Mouse (Mus musculus) midbrain, embryonic 14.5 days (tissue): ENCODE data around the gene Psmd9. TPM values are rescaled to one million over a fixed set of nuclear protein-coding genes. Genes with fewer than 3 reads are reported as not detected.
A peak's percentile ranks its signal among the peaks of the same experiment; 100 is the strongest.

ENCODE experiments used
- ATAC-seq: fragments of 200-750 bp; cut with Nextera tagmentation; 2 replicates; pipeline ENCODE4 v1.8.0; 2017; ENCODE audit warnings: moderate number of reproducible peaks, moderate library complexity; ENCODE audit not compliant: low FRiP score, low TSS enrichment
- DNase-seq: peaks from one replicate; pipeline ENCODE4 v3.0.0-alpha.2; 2015
- H3K27ac ChIP-seq: fragments of 300-500 bp; sonication (generic); replicated peaks from 2 replicates; pipeline ENCODE4 v1.5.1; 2014; ENCODE audit warnings: mild to moderate bottlenecking, low read depth, low read length, moderate library complexity
- H3K27me3 ChIP-seq: fragments of 300-500 bp; sonication (generic); 2 replicates; pipeline ENCODE4 v1.6.1; 2014; ENCODE audit warnings: low read length, control low read depth, mixed read lengths; ENCODE audit not compliant: control insufficient read depth, insufficient read depth
- H3K36me3 ChIP-seq: fragments of 300-500 bp; sonication (generic); 2 replicates; pipeline ENCODE4 v1.6.1; 2014; ENCODE audit warnings: low read length, control low read depth; ENCODE audit not compliant: control insufficient read depth, insufficient read depth
- H3K4me1 ChIP-seq: fragments of 300-500 bp; sonication (generic); 2 replicates; pipeline ENCODE4 v1.6.1; 2014; ENCODE audit warnings: mild to moderate bottlenecking, antibody characterized with exemption, low read length, control low read depth; ENCODE audit not compliant: control insufficient read depth, insufficient read depth
- H3K4me2 ChIP-seq: fragments of 300-500 bp; sonication (generic); 2 replicates; pipeline ENCODE4 v1.6.1; 2014; ENCODE audit warnings: mild to moderate bottlenecking, low read length, moderate library complexity
- H3K4me3 ChIP-seq: fragments of 300-500 bp; sonication (generic); replicated peaks from 2 replicates; pipeline ENCODE4 v1.5.1; 2014; ENCODE audit warnings: low read depth, low read length
- H3K9ac ChIP-seq: fragments of 300-500 bp; sonication (generic); replicated peaks from 2 replicates; pipeline ENCODE4 v1.6.1; 2014; ENCODE audit warnings: mild to moderate bottlenecking, low read length, moderate library complexity
- H3K9me3 ChIP-seq: fragments of 300-500 bp; sonication (generic); 2 replicates; pipeline ENCODE4 v1.6.1; 2016; ENCODE audit warnings: low read length, control low read depth, mixed read lengths; ENCODE audit not compliant: control insufficient read depth
- WGBS: fragments of 180-500 bp; shearing (Covaris S2); extraction: QIAGEN DNeasy Blood & Tissue Kit; methylation state at CpG from one replicate; pipeline ENCODE4 v1.1.7; 2014; 5-methylcytosine and 5-hydroxymethylcytosine counted together
- polyA plus RNA-seq: library from polyadenylated mRNA; unstranded; fragments of >200 nt; fragmentation: Nextera tagmentation; extraction: Ambion mirVana; gene quantifications from 2 replicates; pipeline ENCODE4 v1.2.1, GENCODE M21; 2014

The Psmd9 gene
- polyA plus RNA-seq, 1 experiment from 2014 or later: 51.3 TPM

DNA sequence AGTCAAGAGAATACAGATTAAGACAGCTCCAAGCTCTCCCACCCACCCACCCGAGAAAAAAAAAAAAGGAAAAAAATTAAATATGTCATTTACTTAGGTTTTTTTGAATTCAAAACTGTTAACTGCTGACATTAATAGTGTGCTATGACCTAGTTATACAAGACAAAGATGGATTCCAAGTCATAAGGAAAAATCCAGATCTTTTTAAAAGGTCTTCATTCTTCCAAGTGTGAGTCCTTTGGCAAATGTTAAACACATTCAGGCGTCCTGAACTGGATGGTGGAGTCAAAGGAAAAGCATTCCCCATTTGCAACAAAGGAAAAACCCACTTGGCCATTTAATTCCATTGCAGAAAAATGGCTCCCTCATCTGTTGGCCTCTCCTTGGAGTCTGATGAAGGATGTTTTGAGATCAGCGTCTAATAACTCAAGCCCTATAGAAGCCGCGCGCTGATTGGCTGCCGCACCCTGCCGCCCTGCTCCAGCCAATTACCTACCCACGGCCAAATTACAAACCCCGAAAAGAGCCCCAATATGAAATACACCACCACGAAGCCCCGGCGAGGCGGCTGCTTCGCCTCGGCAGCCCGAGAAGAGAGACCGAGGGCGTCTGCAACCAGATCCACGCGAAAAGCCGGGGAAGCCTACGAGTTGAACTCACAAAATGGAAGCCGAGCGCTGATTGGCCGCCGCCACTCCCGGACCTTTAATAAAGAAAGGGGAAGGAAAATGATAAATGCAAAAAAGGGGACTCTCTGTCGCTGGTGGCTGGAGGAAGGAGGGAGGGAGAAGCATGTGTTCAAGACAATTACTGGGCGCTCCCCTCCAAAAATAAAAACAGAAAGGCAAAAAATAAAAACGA lies 28.3 kb upstream of the Psmd9 start:
- H3K36me3 ChIP-seq: peaks cover 19% of the 10 kb centered on the region
- H3K4me3 ChIP-seq: peak overlapping the region; percentile 91
- peak overlapping the region; percentile 100 for H3K9ac ChIP-seq
- ATAC-seq (peak; percentile 67), DNase-seq (peak; percentile 97)
- H3K4me1 ChIP-seq: peaks cover 41% of the 10 kb centered on the region
- H3K27me3 ChIP-seq: no peaks in the 10 kb centered on the region
- H3K9me3 ChIP-seq: no peaks in the 10 kb centered on the region
- peak overlapping the region; percentile 100 for H3K4me2 ChIP-seq
- peak overlapping the region; percentile 100 for H3K27ac ChIP-seq
- 0% methylated on average over 31 of the region's 31 CpGs for WGBS

DNA sequence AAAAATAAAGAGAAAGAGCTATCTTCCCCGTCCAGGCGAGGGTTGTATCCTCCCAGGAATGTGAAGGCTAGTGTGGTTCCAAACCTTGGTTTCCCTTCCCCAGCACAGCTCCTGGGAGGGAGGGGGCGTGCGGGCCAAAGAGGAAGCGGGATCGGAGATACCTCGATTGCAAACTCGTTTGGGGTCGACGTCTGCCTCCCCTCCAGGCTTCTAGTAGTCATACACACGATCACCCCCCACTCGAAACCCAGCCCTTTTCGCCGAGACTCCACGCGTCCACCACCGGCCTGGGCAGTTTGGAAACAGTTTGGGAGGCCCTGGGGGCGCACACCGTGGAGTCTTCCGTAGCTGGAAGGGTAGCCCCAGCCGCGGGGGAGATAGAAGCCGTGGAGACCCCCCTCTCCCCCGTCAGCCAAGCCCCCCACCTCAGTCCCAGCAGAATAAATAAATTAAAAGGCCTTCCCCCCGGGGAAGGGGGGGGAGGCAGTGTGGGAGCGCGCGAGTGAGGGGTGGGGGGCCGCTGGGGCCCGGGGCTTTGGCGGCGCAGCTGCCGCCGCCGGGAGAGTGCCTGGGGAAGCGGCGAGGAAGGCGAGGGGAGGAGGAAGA lies 27.6 kb upstream of the Psmd9 start:
- H3K9me3 ChIP-seq: no peaks in the 10 kb centered on the region
- H3K36me3 ChIP-seq: peaks cover 18% of the 10 kb centered on the region
- peak overlapping the region; percentile 100 for H3K9ac ChIP-seq
- under 1% methylated on average over 35 of the region's 38 CpGs for WGBS
- peak overlapping the region; percentile 100 for H3K27ac ChIP-seq
- H3K4me3 ChIP-seq: peak overlapping the region; percentile 91
- H3K4me1 ChIP-seq: peaks cover 35% of the 10 kb centered on the region
- H3K4me2 ChIP-seq: peak overlapping the region; percentile 100
- ATAC-seq (peak; percentile 25), DNase-seq (peak; percentile 80)
- no peaks in the 10 kb centered on the region for H3K27me3 ChIP-seq

DNA sequence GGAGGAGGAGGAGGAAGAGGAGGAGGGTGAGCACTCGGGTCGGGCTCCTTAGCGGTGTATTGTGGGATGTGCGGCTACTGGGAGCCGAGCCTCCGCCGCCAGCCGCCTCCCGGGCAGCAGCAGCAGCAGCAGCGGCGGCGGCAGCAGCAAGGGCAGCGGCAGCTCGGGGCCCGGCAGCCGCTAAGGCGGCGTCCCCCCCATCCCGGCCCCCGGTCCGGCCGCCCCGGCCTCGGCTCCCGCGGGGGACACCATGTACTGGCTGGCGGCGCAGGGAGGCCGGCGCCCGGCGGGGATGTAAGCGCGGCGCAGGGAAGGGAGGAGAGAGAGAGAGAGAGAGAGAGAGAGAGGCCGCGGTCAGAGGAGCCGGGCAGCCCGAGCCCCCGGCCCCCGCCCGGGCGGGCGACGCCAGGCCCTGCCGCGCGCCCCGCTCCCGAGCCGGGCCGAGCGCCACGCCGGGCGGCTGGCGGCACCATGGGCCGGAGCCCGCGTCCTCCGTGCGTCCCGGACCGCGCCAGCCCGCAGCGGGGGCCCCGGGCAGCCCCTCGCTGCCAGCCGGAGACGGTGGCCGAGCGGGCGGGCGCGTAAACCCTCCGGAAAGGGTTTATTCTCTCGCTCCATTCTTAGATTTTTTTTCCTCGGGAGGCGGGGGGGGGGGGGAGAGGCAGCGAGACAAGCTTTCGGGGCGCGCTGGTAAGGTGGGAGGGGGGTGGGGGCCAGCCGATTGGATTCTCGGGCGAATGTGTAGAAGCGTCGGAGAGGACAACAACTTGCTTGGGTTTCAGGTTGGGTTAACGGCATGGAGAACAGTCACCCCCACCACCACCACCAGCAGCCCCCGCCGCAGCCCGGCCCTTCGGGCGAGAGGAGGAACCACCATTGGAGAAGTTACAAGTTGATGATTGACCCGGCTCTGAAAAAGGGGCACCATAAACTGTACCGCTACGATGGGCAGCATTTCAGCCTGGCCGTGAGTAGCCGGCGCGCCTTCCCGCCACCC lies 26.8 kb upstream of the Psmd9 start, which contains the start of gene Setd1b:
Gene Setd1b, plus strand, starts transcription at position 33 of the 997 bp plus-strand sequence.
- peak; percentile 83 for DNase-seq
- H3K4me3 ChIP-seq: peak within 1 kb of the TSS; percentile 91
- H3K9ac ChIP-seq: peak within 1 kb of the TSS; percentile 100
- WGBS: under 1% methylated on average over 82 of the region's 103 CpGs
- H3K4me1 ChIP-seq: peaks cover 27% of the 10 kb centered on the region
- H3K9me3 ChIP-seq: no peaks in the 10 kb centered on the region
- H3K27me3 ChIP-seq: no peaks in the 10 kb centered on the region
- H3K27ac ChIP-seq: peak within 1 kb of the TSS; percentile 100
- peak within 1 kb of the TSS; percentile 100 for H3K4me2 ChIP-seq
- peak; percentile 35; the same call in 1 of the 2 replicates for ATAC-seq
- peaks cover 18% of the 10 kb centered on the region for H3K36me3 ChIP-seq

DNA sequence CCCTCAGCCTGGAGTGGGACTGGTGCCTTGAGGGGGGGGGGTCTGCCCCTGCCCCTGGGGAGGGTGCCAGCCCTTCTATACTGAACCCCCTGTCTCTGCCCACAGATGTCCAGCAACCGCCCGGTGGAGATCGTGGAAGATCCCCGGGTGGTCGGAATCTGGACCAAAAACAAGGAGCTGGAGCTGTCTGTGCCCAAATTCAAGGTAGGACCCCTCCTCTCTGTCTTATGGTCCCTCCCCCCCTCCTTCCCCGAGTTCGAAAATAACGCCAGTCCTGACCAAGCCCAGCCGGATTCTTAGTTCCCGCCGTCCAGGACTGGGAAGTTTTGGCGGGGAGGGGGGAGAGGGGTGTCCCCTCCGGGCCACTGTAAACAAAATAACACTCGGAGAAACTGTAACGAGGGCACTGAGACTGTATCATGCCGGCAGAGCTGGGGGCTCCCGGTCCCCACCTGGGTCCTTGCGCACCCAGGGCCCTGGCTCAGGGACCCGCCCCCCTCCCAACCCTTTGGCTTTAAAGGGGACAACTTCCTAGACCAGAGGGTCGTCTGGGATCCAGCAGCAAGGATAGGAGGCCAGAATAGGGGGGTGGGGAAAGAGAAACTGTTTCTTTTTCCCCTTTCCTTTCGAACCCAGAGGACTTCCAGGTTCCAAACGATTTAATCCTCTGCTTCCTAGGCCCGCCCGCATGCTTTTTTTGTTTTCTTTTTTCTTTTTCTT lies 25.8 kb upstream of the Psmd9 start:
- ATAC-seq (no peak), DNase-seq (peak; percentile 76)
- Histone ChIP-seq H3K9ac (peak overlapping the region; percentile 100), H3K27me3 (no peaks in the 10 kb centered on the region), H3K4me2 (peak overlapping the region; percentile 100), H3K27ac (peak overlapping the region; percentile 100), H3K9me3 (no peaks in the 10 kb centered on the region), H3K4me1 (peaks cover 24% of the 10 kb centered on the region), H3K4me3 (peak overlapping the region; percentile 91), H3K36me3 (peaks cover 24% of the 10 kb centered on the region)
- under 1% methylated on average over 24 of the region's 24 CpGs for WGBS

DNA sequence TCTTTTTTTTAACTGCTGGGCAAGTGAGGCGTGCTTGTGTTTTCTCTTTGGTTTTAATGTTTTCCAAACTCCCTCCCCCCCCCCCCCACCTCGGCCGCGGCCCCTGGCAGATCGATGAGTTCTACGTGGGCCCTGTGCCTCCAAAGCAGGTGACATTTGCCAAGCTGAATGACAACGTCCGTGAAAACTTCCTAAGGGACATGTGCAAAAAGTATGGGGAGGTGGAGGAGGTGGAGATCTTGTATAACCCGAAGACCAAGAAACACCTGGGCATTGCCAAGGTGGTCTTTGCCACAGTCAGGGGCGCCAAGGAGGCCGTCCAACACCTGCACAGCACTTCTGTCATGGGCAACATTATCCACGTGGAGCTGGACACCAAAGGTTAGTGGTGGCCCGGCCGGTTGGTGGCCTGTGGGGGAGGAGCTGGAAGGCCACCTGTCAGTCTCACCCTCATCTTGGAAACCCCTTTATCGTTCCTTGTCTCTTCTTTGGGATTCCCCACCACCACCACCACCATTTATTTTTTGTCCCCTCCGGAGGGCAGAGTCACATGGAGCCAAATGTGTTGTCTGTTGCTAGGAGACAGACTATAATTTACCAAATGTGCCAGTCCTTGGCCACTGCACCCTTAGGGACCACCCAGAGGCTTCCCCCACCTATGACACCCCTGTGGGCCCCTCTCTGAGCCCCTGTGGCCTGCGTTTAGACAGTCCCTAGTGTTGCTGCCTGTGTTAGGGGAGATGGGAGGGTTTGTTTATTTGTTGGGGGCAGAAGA lies 25.1 kb upstream of the Psmd9 start:
- no peak overlapping the region; the same call in 1 of the 2 replicates for H3K27ac ChIP-seq
- ATAC-seq: no peak
- peaks cover 27% of the 10 kb centered on the region for H3K4me1 ChIP-seq
- peak overlapping the region; percentile 91 for H3K4me3 ChIP-seq
- 3% methylated on average over 17 of the region's 17 CpGs for WGBS
- no peaks in the 10 kb centered on the region for H3K9me3 ChIP-seq
- no peaks in the 10 kb centered on the region for H3K27me3 ChIP-seq
- H3K4me2 ChIP-seq: peak overlapping the region; percentile 100
- peak overlapping the region; percentile 100 for H3K9ac ChIP-seq
- peak; percentile 12 for DNase-seq
- H3K36me3 ChIP-seq: peaks cover 31% of the 10 kb centered on the region

DNA sequence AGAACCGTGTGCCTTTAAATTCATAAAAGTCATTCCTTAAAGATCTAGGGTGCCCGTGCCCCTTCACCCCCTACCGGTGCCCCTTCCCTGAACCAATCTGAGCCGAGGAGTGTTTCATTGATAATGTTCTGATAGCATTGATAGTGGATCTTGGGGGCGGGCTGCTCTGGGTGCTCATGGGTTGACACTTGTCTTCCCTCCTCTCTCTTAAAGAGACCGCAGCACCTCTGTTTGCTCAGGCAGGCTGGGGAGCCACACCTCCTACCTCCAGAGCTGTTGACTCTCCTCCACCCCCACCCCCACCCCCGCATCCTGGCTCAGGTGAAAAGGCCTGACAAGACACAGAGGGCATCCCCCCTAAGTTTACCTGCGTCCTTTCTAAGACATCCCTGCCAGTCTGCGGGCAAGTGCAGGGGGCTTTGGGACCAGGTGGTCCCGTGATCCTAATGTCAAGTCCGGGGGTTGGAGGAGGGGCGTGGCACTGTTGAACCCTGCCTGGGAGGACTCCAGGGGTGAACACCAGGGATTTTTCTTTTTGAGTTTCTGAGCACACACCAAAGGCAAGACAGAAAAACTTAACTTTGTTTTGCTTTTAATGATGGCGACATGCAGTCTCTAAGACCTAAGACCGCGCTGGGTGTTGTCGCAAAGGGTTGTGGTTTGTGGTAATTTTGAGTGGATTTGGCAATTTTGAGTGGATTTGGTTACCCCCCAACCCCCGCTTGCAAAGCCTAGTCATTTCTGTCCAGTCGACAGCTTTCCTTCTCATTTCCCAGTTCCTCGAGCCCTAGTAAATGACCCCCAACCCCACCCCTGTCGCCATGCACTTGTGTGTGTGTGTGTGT lies 24.2 kb upstream of the Psmd9 start:
- H3K4me1 ChIP-seq: peaks cover 35% of the 10 kb centered on the region
- H3K27ac ChIP-seq: no peak overlapping the region; the same call in 1 of the 2 replicates
- peaks cover 36% of the 10 kb centered on the region for H3K36me3 ChIP-seq
- ATAC-seq: no peak
- H3K27me3 ChIP-seq: no peaks in the 10 kb centered on the region
- WGBS: 40% methylated on average over 20 of the region's 20 CpGs
- H3K4me3 ChIP-seq: peak overlapping the region; percentile 91
- H3K9ac ChIP-seq: peak overlapping the region; percentile 100
- H3K4me2 ChIP-seq: peak overlapping the region; percentile 100
- no peaks in the 10 kb centered on the region for H3K9me3 ChIP-seq
- DNase-seq: peak; percentile 26

DNA sequence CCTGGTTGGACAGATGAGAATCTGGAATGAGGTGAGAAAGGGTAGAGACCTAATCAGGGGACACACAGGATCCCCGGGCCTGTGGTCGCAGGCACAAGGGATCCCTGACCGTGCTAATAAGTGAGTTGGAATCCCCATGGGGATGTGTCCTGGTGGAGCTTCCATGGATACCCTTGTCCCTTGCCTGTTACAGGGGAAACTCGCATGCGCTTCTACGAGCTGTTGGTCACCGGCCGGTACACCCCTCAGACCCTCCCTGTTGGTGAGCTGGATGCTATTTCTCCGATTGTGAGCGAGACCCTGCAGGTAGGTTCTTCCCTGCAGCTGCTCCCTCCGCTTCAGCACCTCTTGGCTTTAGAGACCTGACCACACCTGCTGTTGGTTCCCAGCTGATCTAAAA lies 22.9 kb upstream of the Psmd9 start:
- H3K4me1 ChIP-seq: peaks cover 49% of the 10 kb centered on the region
- 0 out of 2 replicates have a peak overlapping the region, but pooled peaks have one; percentile 100 for H3K4me2 ChIP-seq
- no peak overlapping the region for H3K4me3 ChIP-seq
- H3K9ac ChIP-seq: no peak overlapping the region
- 84% methylated on average over 11 of the region's 11 CpGs for WGBS
- H3K36me3 ChIP-seq: peaks cover 45% of the 10 kb centered on the region
- H3K27me3 ChIP-seq: no peaks in the 10 kb centered on the region
- no peak for ATAC-seq
- H3K9me3 ChIP-seq: no peaks in the 10 kb centered on the region
- H3K27ac ChIP-seq: no peak overlapping the region
- no peak for DNase-seq
